Mouse (Mus musculus): Measurements from ENCODE around the gene Myoz1.
A peak's percentile ranks its signal among the peaks of the same experiment; 100 is the strongest.
"Not testable (repeated sequence)": the region's sequence is repeated elsewhere in the genome, so short reads cannot be mapped to it uniquely, and the experiment has no call there.

Myoz1 gene

DNA sequence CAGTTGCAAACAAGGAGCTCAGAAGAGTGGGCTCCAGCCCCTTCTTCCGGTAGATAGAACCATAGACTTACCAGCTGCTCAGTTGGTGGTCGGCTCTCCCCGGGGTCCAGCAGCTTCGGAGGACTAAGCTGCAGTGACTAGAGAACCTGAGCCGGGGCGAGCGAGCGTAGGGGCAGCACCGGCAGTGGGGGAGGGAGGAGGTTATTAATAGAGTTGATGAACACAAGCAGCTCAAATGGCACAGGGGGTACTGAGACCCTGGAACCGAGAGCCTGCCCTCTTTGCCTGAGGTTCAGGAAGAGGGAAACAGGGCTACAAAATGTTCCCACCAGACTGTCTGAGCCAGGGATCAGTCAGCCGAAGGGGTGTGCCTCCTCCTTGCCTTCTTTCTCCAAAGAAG, at the start of gene Myoz1:
Myoz1 (minus strand) TSS at position 180 of the 400 bp plus-strand sequence.
- no peak for DNase-seq

- DNase-seq, result not testable (repeated sequence)
These were observed 47.1 kb upstream of the Myoz1 start for GRCm38 (mm10) chr14:20703461-20703860.

- peak; percentile 89 to 91 for DNase-seq
These were observed 46.5 kb upstream of the Myoz1 start, which contains the start of gene Chchd1 for GRCm38 (mm10) chr14:20702741-20703381. TSS of gene Chchd1 (plus strand) at chr14:20703006.

- no peak for DNase-seq
These were observed 45.9 kb upstream of the Myoz1 start for GRCm38 (mm10) chr14:20702096-20702740.

GRCm38 (mm10) chr14:20701554-20701953, 45.2 kb upstream of the Myoz1 start:
- DNase-seq, result no peak

DNA sequence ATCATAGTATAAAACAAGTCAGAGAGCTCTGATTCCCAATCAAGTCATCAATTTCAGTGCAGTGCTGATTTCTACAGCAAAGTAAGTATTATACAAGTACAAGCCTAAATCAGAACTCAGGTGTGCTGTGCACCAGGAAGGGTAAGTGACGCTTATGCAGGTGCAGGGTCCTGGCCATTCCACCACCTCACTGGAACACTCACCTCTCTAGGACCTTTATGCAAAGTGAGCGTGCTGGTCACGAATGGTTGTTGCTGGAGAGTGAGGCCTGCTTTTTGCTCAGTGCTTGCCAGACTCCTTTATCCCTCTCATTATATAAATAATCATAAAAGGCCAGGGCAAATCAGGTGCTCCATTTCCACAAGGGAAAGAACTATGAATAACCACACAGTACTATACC, 44.0 kb upstream of the Myoz1 start:
- no peak for DNase-seq

DNA sequence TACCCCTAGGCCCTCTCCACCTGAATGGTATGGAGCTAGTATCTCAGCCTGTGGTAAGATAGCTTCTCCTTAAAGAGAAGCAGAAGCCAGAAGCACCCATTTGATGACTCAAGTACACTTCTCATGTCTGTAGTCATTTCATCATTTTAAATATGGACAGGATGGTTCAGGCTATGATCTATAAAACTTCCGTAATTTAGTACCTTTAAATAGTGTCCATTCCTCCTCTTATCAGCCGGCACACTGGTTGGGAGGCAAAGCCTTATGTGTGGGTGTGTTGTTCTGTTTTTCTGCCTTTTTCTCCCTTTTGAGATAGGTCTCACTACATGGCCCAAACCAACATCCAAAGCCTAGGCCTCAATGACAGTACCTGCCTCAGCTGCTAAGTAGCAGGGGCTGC, 42.2 kb upstream of the Myoz1 start:
- DNase-seq, result no peak

DNA sequence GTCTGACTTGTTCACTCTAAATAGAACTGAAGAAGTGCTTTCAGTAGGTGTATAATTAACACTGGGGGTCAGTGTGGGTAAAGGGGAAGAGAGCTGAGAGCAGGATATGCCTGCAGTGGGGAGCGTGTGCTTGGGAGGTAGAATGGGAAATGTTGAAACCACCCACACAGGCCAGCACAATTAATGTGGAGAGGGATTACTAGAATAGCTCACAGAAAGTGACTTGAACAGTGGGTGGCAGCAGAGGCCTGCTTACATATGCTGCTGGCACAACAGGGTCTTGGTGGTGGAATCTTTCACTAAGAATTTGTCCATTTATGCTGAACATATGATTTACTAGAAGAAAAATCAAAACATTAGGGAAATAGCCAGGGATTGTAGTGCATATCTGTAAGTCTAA, 40.6 kb upstream of the Myoz1 start:
- DNase-seq, result peak; percentile 33 to 53

DNA sequence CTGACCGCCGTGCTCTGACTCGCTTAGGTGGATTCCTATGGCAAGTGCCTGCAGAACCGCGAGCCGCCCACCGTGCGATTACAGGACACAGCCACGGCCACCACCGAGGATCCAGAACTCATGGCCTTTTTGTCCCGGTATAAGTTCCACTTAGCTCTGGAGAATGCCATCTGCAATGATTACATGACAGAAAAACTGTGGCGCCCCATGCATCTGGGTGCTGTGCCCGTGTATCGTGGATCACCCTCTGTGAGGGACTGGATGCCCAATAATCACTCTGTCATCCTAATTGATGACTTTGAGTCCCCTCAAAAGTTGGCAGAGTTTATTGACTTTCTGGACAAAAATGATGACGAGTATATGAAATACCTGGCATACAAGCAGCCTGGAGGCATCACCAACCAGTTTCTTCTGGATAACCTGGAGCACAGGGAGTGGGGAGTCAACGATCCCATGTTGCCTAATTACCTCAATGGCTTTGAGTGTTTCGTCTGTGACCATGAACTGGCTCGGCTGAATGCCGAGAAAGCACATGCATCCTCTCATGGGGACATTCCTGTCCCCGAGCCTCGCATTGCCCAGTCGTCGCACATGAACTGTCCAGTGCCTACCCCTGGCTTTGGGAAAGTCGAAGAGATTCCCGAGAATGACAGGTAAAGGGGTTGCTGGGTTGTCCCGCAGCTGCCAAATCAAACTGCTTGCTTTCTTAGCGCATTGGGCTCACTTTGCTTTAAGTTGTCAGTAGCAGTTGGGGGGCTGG, 39.6 kb upstream of the Myoz1 start:
- peak; percentile 21 to 25 for DNase-seq

GRCm38 (mm10) chr14:20694884-20695760, 38.8 kb upstream of the Myoz1 start, which contains the start of gene Fut11:
TSS of gene Fut11 (plus strand) at chr14:20694968.
- peak; percentile 87 to 91 for DNase-seq

DNA sequence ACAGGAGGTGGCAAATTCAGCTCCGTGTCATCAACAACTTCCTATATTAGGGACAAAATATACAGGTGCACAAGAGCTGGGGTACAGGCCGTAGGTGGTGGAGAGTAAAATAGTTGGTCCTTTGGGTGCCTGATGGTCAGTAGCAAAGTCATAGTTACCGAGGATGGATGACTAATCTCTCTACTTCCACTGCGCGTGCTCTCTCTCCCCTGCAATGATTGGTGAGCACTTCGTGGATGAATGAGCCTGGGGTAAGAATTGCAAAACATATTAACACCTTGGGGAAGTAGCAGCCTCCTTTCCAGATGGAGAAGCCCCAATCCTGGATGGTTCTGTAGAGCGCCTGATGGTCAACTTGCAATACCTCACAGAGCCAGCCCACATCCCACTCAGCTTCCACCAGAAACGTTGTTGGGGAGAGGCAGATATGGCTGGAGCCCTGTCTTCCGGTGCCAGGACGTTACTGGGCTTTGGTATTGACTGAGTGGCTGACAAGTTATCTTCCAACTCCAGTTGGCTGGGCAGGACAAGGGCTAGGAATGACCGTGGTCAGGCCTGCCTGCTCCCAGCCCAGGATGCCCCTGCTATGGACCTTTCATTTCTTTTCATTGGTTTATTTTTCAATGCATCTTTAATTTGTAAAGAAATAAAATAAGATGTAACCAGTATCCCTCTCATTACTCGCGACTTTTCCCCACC, 38.0 kb upstream of the Myoz1 start:
- DNase-seq, result no peak

DNA sequence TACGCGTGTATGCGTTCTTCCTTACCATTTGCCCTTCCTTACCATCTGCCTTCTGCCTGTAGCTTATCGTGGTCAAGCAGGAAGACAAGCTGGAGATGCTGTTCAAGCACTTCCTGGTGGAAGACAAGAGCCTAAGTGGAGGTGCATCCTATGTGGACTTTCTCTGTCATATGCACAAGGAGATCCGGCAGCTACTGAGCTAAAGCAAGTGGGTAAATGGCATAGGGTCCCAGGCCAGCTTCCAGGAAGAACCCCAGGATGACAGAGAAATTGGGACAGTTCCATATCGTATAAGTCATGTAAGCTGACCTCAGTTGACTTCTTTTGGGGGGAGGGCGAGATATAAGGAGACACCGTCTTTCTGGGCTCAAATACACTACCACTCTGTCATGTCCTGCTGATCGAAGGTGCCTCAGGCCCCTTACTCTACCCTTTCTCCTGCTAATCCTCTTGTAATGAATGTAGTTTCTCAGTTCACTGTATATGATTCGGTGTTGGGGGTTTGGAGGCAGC, 37.3 kb upstream of the Myoz1 start:
- DNase-seq, result no peak

DNA sequence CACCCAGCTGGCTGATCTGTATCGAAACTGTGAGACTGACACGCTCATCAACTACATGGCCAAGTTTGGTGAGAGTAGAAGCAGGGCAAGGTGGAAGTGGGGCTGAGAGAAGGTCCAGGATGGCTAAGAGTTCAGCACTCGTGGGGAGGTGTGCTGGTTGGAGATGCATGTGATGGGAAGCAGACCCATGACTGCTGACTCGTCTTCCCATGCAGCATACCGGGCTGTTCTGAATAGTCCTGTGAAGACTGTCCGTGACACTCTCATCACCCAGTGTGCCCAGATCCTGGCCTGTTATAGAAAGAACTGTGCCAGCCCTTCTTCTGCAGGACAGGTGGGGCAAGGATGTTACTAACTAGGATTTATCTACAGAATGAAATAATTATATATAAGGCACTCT, 35.4 kb upstream of the Myoz1 start:
- DNase-seq, result no peak

DNA sequence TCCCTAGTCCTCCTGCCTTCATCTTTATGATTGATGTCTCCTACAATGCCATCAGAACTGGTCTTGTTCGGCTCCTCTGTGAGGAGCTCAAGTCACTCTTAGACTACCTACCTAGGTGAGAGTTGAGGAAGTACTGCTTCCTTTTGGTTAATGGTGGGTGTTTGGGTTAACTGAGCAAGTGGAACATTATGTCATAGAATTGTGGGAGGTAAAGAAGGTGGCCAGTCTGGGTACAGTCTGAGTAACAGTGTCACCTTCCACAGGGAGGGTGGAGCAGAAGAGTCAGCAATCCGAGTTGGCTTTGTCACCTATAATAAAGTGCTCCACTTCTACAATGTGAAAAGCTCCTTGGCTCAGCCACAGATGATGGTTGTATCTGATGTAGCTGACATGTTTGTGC, 32.7 kb upstream of the Myoz1 start:
- DNase-seq, result no peak

- no peak for DNase-seq
These were observed 30.2 kb upstream of the Myoz1 start for GRCm38 (mm10) chr14:20686576-20686975.

GRCm38 (mm10) chr14:20682498-20682897, 26.2 kb upstream of the Myoz1 start:
- DNase-seq, result peak in 1 of 2 experiments; percentile 26

GRCm38 (mm10) chr14:20681742-20682141, 25.4 kb upstream of the Myoz1 start:
- no peak for DNase-seq

DNA sequence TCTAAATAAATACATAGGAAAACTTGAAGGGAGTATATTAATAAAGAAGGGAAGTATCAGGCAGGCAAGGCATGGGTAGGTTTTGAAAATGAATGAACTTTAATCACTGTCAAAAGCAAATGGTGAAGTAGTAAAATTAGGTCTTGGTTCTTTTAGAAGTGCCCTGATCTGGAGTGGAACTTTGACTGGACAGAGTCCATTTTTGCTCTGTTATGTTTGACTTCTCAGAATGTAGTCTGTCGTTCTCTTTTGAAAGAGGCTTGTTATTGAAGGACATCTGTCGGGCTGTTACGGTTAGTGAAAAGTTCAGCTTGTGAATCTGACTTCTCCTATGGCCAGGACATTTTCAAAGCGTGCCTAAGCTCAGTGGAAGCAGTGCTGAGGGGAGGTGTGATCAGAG, 21.6 kb upstream of the Myoz1 start:
- no peak for DNase-seq

- DNase-seq, result peak; percentile 97 to 98
These were observed 17.9 kb upstream of the Myoz1 start, which contains the start of gene Sec24c for GRCm38 (mm10) chr14:20674064-20674833. TSS of gene Sec24c (plus strand) at chr14:20674308.

DNA sequence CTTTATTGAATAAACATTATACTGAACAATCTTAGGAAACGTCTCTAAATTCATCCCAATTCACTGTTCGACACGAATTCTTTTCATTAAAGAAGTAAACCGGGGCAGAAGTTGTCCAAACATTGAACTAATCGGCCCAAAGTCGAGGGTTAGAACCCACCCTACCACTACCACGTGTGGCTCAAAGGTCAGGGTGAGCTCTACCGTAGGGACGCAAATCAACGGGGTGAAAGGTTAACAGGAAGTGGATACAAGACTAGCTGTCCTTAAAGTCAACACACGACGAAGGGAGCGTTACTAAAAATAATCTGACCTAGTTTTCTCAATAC, 17.4 kb upstream of the Myoz1 start:
- DNase-seq, result no peak

GRCm38 (mm10) chr14:20672990-20673389, 16.6 kb upstream of the Myoz1 start:
- no peak for DNase-seq
